Mouse (Mus musculus) cortical plate, adult 2 months (tissue): ENCODE data around the gene Apoa4.

Experiments
- CTCF ChIP-seq: fragments of 200-500 bp; IDR thresholded peaks from 2 replicates; pipeline ENCODE4 v1.5.1; 2011; ENCODE audit warnings: mild to moderate bottlenecking, control low read depth, low read length; ENCODE audit not compliant: insufficient read depth; ENCODE audit errors: extremely low read depth
- POLR2A ChIP-seq: fragments of 200-500 bp; IDR thresholded peaks from 2 replicates; pipeline ENCODE4 v1.6.1; 2011; ENCODE audit warnings: mild to moderate bottlenecking, low read length, control low read depth; ENCODE audit not compliant: insufficient read depth; ENCODE audit errors: extremely low read depth

DNA sequence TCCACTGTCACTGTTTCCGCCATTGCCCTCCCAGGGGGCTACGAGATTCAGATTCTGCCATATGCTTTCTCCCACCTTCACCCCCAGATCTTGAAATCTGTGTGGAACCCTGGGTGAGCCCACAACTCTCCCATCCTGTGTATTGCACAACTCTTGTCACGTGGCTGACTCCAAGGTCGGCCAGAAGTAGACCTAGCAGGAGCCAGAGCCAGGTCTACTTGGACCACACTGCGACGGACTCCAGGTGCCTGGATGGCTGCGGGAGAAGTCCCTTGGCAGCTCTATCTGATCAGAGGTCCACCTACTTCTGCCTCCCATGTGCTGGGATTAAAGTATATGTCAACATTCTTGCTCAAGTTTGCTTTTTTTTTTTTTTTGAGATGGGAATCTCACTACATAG lies 20.6 kb downstream of the Apoa4 start:
- TF ChIP-seq CTCF, result no peak
- TF ChIP-seq POLR2A, result no peak
